Mouse (Mus musculus) intestine, embryonic 14.5 days (tissue): ENCODE results near the gene Kif13a. TPM values are rescaled to one million over a fixed set of nuclear protein-coding genes. Genes with fewer than 3 reads are reported as not detected.

Experiments used
- ATAC-seq: fragments of 200-750 bp; cut with Nextera tagmentation; replicated peaks from 2 replicates; pipeline ENCODE4 v1.8.0; 2017; ENCODE audit warnings: low read depth, moderate number of reproducible peaks, moderate TSS enrichment, moderate library complexity; ENCODE audit not compliant: low FRiP score, low TSS enrichment
- DNase-seq: peaks from one replicate; pipeline ENCODE4 v3.0.0-alpha.2; 2018; ENCODE audit warnings: low spot score
- H3K27ac ChIP-seq: fragments of 300-500 bp; sonication (generic); 2 replicates; pipeline ENCODE4 v1.5.1; 2014; ENCODE audit warnings: low read depth, mild to moderate bottlenecking, control low read depth
- H3K27me3 ChIP-seq: fragments of 300-500 bp; sonication (generic); replicated peaks from 2 replicates; pipeline ENCODE4 v1.6.1; 2014; ENCODE audit warnings: low read length, control low read depth; ENCODE audit not compliant: control insufficient read depth, insufficient read depth
- H3K36me3 ChIP-seq: fragments of 300-500 bp; sonication (generic); 2 replicates; pipeline ENCODE4 v1.6.1; 2014; ENCODE audit warnings: low read length, control low read depth; ENCODE audit not compliant: control insufficient read depth, insufficient read depth
- H3K4me1 ChIP-seq: fragments of 300-500 bp; sonication (generic); replicated peaks from 2 replicates; pipeline ENCODE4 v1.6.1; 2014; ENCODE audit warnings: low read length, control low read depth, mixed read lengths; ENCODE audit not compliant: control insufficient read depth, insufficient read depth
- H3K4me2 ChIP-seq: fragments of 300-500 bp; sonication (generic); 2 replicates; pipeline ENCODE4 v1.6.1; 2014; ENCODE audit warnings: low read length
- H3K4me3 ChIP-seq: fragments of 300-500 bp; sonication (generic); 2 replicates; pipeline ENCODE4 v1.5.1; 2014; ENCODE audit warnings: low read depth, low read length, control low read depth, mixed read lengths
- H3K9ac ChIP-seq: fragments of 300-500 bp; sonication (generic); 2 replicates; pipeline ENCODE4 v1.6.1; 2014; ENCODE audit warnings: mild to moderate bottlenecking, low read length
- H3K9me3 ChIP-seq: fragments of 300-500 bp; sonication (generic); 2 replicates; pipeline ENCODE4 v1.6.1; 2016; ENCODE audit warnings: low read length, control low read depth; ENCODE audit not compliant: control insufficient read depth
- WGBS: fragments of 180-500 bp; shearing (Covaris S2); extraction: QIAGEN DNeasy Blood & Tissue Kit; methylation state at CpG from one replicate; pipeline ENCODE4 v1.1.7; 2014; 5-methylcytosine and 5-hydroxymethylcytosine counted together
- polyA plus RNA-seq: library from polyadenylated mRNA; unstranded; fragments of >200 nt; fragmentation: Nextera tagmentation; extraction: Ambion mirVana; gene quantifications from 2 replicates; pipeline ENCODE4 v1.2.1, GENCODE M21; 2014

Gene Kif13a
- polyA plus RNA-seq, 1 experiment from 2014 or later: 20.3 TPM

DNA sequence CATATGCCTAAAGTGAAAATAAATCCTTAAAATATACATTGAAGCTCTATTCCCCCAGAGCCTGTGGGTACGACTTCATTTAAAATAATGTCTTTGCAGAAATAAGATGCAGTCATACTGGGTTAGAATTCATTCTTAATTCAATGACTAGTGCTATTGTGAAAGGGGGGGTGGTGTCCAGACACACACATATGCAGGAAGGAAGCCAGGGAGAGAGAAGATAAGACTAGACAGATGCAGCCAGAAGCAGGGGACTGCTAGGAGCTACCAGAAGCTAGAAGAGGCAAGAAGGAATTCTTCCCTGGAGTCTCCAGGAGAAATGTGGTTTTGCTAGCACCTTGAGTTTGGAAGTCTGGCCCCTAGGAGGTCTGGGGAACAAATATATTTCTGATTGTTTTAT is 2.4 kb upstream of the Kif13a start:
- no peak for DNase-seq
- no peaks in the 10 kb centered on the region for H3K9me3 ChIP-seq
- no peak overlapping the region for H3K9ac ChIP-seq
- H3K27me3 ChIP-seq: no peaks in the 10 kb centered on the region
- no peak overlapping the region for H3K4me3 ChIP-seq
- peaks cover 14% of the 10 kb centered on the region for H3K4me1 ChIP-seq
- no peak overlapping the region for H3K27ac ChIP-seq
- no peaks in the 10 kb centered on the region for H3K36me3 ChIP-seq
- no peak for ATAC-seq
- no peak overlapping the region for H3K4me2 ChIP-seq
- 85% methylated on average over 1 of the region's 1 CpGs for WGBS

DNA sequence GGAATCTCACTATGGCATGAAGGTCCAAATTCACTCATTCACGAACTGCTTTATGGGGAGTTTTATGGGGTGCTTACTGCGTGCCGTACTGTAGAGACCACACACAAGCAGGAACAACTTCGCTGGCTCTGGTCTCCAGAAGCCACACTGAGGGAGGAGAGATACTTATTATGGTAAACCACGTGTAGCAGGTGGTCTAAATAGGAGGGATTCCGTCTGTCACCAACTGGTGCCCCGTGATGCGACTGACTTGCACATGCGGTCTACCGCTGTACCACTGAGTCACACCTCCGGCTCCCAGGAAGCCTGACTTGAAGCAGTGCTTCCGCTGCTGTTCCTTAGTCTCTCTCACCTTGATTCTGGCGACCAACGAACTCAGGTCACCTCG is 986 bp upstream of the Kif13a start:
- ATAC-seq: peak; percentile 26
- Histone ChIP-seq H3K4me3 (peak overlapping the region; percentile 80), H3K9ac (peak overlapping the region; percentile 94), H3K27me3 (no peaks in the 10 kb centered on the region), H3K4me2 (peak overlapping the region; percentile 87), H3K4me1 (peaks cover 16% of the 10 kb centered on the region), H3K27ac (peak overlapping the region; percentile 99), H3K9me3 (no peaks in the 10 kb centered on the region), H3K36me3 (no peaks in the 10 kb centered on the region)
- DNase-seq: no peak
- under 1% methylated on average over 15 of the region's 15 CpGs for whole genome bisulfite sequencing

DNA sequence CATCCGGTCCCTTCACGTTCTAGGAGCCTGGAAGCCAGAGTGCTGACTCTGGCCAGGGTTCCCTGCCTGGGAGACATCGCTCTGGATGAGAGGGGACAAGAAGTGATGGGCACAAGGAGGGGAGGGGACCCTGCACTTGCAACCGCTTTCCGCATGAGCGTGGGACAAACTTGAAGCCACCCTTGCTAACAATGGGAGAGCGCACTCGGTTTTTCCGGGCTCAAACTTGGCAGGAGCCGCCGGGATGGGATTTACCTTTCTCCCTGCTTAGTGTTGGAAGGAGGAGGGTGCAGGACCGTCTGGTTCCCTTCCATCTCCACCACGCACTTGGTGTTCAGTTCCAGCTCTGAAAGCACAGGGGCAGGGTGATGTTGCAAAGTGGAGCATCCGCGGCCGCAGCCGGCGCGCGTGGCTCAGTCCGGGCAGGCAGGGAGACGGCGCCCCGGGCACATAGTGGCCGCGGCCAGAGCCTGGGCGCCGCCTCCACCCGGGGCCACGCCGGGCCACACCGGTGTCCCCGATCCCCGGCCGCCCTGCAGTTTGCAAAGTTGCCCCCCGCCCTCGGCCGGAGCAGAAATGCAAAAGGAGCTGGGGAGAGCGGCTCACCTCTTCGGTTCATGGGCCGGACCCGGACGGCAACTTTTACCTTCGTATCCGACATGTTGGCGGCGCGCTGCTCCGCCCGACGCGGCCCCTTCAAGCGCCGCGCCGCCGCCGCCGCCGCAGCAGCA is 541 bp downstream of the Kif13a start:
- Histone ChIP-seq H3K36me3 (no peaks in the 10 kb centered on the region), H3K27me3 (no peaks in the 10 kb centered on the region), H3K4me2 (peak overlapping the region; percentile 87), H3K9me3 (no peaks in the 10 kb centered on the region), H3K9ac (peak overlapping the region; percentile 94), H3K27ac (peak overlapping the region; percentile 99), H3K4me3 (peak overlapping the region; percentile 80), H3K4me1 (peaks cover 16% of the 10 kb centered on the region)
- WGBS: under 1% methylated on average over 58 of the region's 60 CpGs
- ATAC-seq (peak; percentile 67), DNase-seq (peak; percentile 88)

DNA sequence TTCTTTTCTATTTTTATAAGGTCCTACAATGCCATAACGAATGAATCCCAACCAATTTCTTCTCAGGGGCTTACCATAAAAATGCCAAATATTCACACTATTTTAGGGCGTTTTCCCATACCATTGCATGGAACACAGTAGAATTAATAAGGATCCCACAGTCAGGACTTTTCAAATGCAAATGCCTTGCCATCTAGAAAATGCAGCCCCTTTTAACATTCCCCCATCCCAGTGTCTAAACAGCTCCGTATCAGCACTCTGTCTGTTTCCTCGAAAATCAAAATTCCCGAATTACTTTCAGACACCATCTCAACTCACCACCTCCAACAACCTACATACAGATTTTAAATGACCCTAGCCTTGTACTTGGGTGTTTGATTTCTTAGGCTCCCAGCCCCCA is 1.3 kb downstream of the Kif13a start:
- no peak overlapping the region; the same call in 1 of the 2 replicates for H3K9ac ChIP-seq
- H3K4me2 ChIP-seq: peak overlapping the region; percentile 87
- no peaks in the 10 kb centered on the region for H3K36me3 ChIP-seq
- ATAC-seq (no peak), DNase-seq (no peak)
- H3K27me3 ChIP-seq: no peaks in the 10 kb centered on the region
- H3K4me1 ChIP-seq: peaks cover 16% of the 10 kb centered on the region
- no peak overlapping the region for H3K27ac ChIP-seq
- peak overlapping the region; percentile 80 for H3K4me3 ChIP-seq
- no peaks in the 10 kb centered on the region for H3K9me3 ChIP-seq
- 41% methylated on average over 5 of the region's 5 CpGs for WGBS

DNA sequence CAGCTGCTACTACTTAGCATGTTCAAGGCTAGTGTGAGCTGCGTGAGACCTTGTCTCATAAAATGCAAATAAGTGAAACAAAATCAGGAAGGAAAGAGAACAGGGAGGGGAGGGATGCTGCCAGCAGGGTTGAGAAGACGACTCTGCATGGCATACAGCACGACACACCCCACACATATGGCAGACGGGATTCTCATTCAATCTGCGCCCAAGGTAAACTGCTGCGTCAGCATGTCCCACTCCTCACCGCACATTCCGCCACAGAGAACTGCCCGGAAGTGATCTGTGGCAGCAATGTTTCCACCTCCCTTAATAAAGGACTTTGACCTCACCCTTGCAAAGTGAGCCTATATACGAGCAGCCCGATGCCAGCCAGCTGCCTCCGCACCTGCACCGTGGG is 4.0 kb downstream of the Kif13a start:
- no peak overlapping the region for H3K4me3 ChIP-seq
- no peaks in the 10 kb centered on the region for H3K9me3 ChIP-seq
- H3K36me3 ChIP-seq: no peaks in the 10 kb centered on the region
- no peak for DNase-seq
- WGBS: 87% methylated on average over 13 of the region's 13 CpGs
- peaks cover 20% of the 10 kb centered on the region for H3K4me1 ChIP-seq
- H3K4me2 ChIP-seq: no peak overlapping the region
- no peak overlapping the region for H3K27ac ChIP-seq
- no peak for ATAC-seq
- H3K9ac ChIP-seq: no peak overlapping the region
- H3K27me3 ChIP-seq: no peaks in the 10 kb centered on the region

DNA sequence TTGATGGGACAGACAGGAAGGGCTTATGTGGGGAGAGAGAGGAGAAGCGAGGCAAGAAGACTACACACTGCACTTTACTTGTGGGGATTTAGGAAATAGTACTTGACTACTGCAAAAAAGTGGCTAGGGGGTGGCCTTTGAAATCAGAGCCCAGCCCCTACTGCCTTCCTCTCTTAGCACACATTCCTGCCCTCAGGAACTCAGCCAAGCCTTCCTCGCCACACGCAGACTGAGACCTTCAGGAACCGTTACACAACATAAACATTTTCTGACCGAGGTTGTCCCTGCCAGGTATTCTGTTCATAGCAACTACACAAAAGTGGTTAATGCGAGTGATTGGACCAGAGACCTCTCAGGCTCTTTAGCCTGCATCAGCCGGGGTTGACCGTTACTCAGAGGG is 8.1 kb downstream of the Kif13a start:
- Histone ChIP-seq H3K36me3 (no peaks in the 10 kb centered on the region), H3K9me3 (no peaks in the 10 kb centered on the region), H3K9ac (no peak overlapping the region), H3K4me2 (no peak overlapping the region; the same call in 1 of the 2 replicates), H3K4me3 (no peak overlapping the region), H3K4me1 (peaks cover 7% of the 10 kb centered on the region), H3K27ac (no peak overlapping the region), H3K27me3 (no peaks in the 10 kb centered on the region)
- ATAC-seq (no peak), DNase-seq (no peak)
- WGBS: 42% methylated on average over 8 of the region's 8 CpGs

DNA sequence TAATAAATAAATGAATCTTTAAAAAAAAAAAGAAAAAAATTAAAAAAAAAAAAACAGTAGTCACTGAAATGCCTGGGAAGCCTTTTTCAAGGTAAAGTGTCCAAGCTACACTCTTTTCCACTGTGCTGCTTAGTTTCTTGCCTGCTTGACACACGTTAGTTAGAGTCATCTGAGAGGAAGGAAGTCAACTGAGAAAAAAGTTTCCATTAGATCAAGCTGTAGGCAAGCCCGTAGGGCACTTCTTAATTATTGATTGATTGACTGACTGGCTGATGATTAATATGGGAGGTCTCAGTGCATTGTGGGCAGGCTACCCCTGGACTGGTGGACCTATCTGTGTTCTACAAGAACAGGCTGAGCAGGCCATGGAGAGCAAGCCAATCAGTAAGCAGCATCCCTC is 9.9 kb downstream of the Kif13a start:
- 85% methylated on average over 2 of the region's 2 CpGs for WGBS
- Histone ChIP-seq H3K9ac (no peak overlapping the region), H3K27me3 (no peaks in the 10 kb centered on the region), H3K4me2 (no peak overlapping the region), H3K9me3 (no peaks in the 10 kb centered on the region), H3K4me1 (peaks cover 7% of the 10 kb centered on the region), H3K36me3 (no peaks in the 10 kb centered on the region), H3K4me3 (no peak overlapping the region), H3K27ac (no peak overlapping the region)
- DNase-seq (no peak), ATAC-seq (no peak)

DNA sequence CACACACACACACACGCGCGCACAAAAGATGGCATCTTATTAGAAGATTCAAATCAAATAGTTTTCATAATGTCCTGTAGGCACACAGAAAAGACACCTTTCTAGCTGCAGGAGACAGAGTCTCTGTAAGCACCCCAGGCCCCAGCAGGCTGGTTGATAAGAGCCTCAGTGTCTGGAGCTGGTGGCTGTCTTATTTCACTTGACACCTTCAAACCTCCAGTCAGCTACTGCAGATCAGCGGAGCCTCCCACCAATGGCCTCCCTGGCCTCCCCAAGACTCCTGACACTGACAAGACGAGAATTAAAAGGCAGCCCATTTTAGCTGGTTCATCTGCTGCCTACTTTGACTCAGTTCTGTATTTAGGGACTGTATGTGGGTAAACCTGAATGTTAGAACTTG is 11.2 kb downstream of the Kif13a start:
- 74% methylated on average over 5 of the region's 5 CpGs for WGBS
- Histone ChIP-seq H3K36me3 (no peaks in the 10 kb centered on the region), H3K9ac (no peak overlapping the region), H3K27ac (no peak overlapping the region), H3K27me3 (no peaks in the 10 kb centered on the region), H3K4me2 (no peak overlapping the region), H3K4me3 (no peak overlapping the region), H3K4me1 (peaks cover 7% of the 10 kb centered on the region), H3K9me3 (no peaks in the 10 kb centered on the region)
- DNase-seq (no peak), ATAC-seq (no peak)

DNA sequence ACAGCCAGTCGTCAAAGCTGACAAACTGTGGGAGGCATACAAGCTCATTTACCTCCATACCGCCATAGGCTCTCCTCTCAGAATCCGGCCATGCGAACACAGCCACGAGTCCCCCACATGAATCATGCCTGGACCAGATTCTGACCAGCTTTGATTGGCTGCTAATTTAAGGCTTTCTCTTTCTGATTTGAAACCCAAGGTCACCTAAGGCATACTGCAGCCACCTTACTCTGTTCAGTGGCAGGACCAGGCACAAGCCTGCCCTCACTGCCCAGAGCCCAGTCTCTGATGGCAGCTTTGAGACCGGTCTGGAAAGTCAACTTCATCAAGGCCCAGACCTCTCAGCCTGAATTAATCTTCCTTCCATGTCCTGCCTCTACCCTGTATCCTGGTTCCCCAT is 17.7 kb downstream of the Kif13a start:
- DNase-seq: no peak

More for the DNA sequence above, 17.7 kb downstream of the Kif13a start:
- H3K4me2 ChIP-seq: no peak overlapping the region
- H3K9ac ChIP-seq: no peak overlapping the region
- 71% methylated on average over 6 of the region's 6 CpGs for WGBS
- H3K4me3 ChIP-seq: no peak overlapping the region
- 0 out of 2 replicates have a peak, but pooled peaks cover 3% of the 10 kb centered on the region for H3K4me1 ChIP-seq
- H3K27me3 ChIP-seq: no peaks in the 10 kb centered on the region
- no peak for ATAC-seq
- H3K27ac ChIP-seq: no peak overlapping the region
- H3K36me3 ChIP-seq: no peaks in the 10 kb centered on the region
- no peaks in the 10 kb centered on the region for H3K9me3 ChIP-seq
